Mouse (Mus musculus) T-helper 2 cell (primary cell): ENCODE data around the gene Ehd2.
"Not testable (repeated sequence)": the region's sequence is repeated elsewhere in the genome, so short reads cannot be mapped to it uniquely, and the experiment has no call there.

Experiments used
- in situ Hi-C: fragments of 300-600 bp; cut with MboI, MseI; formaldehyde crosslinking; loops from one replicate; pipeline ENCODE4 v1.15.1; 2025; ENCODE audit warnings: high pct_unique_total_duplicates

Ehd2 gene

DNA sequence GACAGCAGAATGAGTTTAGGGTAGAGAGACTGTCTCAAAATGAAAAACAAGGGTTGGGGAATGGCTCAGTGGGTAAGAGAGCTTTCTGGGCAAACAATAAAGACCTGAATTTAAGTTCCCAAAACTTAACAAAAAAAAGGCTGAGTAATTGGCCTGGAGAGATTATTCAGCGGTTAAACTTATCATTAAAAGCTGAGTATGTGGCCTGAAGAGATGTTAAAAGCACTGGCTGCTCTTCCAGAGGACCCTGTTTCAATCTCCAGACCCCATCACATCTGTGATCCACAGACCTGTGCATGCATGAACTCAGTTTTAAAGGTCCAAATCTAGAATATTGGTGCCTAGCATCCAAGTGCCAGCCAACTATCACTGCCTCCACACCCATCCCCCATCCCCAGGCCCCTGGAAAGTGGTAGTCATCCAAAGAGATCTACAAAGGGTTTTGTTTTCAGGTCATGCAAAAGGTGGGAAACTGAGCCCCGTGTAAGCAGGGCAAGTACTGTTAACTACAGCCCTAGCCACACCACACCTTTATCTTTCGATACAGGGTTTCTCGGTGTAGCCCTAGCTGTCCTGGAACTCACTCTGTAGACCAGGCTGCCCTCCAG is 19.6 kb downstream of the Ehd2 start:
- in situ Hi-C loops, result loop anchor here (25.0 kb wide), 1 partner anchor 940 kb away; the partner anchor contains the start of genes Dact3 and Gng8

DNA sequence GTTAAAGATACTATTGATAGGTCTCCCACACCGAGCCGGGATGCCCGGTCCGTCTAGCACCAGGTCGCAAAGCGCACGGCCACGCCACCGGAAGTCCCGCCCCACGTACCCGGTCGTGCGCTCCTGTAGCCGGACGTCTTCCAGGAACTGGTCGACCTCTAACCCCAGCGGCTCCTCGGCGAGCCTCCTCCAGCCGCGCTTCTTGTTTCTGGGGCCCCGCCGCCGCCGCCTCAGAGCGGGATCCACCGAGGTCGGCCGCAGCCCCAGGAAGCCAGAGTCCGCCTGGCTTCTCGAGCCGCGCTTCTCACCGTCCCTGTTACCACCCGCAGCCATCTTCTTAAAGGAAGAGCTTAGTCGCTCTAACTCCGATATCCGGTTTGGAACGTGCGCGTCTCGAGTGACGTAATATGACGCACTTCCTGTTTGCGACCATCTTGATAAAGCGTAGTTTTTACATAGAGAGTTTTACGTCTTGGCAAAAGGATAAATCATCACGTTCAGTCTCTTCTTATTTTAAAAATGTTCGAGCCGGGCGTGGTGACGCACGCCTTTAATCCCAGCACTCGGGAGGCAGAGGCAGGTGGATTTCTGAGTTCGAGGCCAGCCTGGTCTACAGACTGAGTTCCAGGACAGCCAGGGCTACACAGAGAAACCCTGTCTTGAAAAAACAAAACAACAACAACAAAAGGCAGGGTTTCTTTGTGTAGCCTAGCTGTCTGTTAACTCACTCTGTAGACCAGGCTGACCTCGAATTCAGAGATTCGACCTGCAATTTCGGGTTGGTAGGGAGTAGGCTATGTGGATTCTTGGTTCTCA is 21.4 kb downstream of the Ehd2 start, which contains the start of gene Nop53:
Gene Nop53 (minus strand): TSS at position 354 of the 816 bp plus-strand sequence.
- in situ Hi-C loops, result loop anchor here (25.0 kb wide), 1 partner anchor 941 kb away; the partner anchor contains the start of genes Dact3 and Gng8

DNA sequence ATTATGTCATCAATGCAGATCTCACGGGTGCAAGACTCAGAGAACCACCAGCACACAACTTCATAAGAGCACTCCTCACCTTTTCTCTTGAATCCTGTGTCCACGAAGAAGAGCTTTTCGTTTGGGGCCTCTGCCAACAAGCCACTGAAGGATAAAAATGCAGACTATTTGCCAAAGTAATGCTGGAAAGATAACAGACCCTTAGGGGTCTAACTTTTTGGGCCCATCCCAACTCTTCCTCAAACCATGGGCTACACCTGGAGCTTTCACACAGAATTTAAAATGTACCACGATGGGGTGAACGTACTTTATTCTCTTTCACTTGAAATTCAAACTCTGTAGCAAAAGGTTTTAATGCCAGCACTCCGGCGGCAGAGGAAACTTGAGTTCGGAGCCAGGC is 22.2 kb downstream of the Ehd2 start:
- in situ Hi-C loops, result loop anchor here (25.0 kb wide), 1 partner anchor 942 kb away; the partner anchor contains the start of genes Dact3 and Gng8

DNA sequence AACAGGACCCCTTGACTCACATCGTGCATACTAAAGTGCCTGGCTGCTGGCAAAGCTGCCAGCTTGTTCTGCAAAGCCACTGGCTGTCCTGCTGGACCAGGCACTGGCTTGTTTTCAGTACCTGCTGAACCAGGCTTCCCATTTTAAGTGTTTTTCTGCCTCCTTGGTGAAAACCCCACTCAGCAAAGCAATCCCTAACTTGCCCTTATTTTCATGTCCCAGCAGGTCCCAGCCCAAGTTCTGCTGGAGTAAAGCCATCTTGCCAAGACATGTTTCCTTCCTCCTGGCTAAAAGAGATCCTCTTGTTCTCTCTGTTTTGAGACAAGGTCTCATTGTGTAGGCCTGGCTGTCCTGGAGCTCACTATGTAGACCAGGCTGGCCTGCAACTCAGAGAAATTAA is 23.1 kb downstream of the Ehd2 start:
- in situ Hi-C loops, result loop anchor here (25.0 kb wide), 1 partner anchor 943 kb away; the partner anchor contains the start of genes Dact3 and Gng8

DNA sequence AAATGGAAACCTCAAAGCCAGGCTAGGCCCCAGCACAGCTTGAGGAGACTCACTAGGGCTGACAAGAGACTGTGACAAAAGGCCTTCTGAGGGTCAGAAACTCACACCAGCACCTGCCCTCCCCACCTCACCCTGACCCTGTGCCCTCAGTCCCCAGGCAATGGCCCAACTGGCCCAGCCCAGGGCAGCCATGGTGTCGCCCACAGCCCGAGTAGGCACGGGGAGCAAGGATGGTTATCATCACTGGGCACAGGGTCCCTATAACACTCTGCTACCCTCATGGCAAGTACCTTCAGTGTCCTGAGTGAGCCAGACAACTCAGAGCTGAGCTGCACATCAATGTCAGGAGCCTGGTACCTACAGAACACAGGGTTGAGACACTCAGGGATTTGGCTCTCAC is 28.7 kb downstream of the Ehd2 start:
- in situ Hi-C loops, result loop anchor here (10.0 to 25.0 kb wide), 2 partner anchors 949 to 1116 kb away; partner anchors contain the start of genes Dact3 and Gng8

DNA sequence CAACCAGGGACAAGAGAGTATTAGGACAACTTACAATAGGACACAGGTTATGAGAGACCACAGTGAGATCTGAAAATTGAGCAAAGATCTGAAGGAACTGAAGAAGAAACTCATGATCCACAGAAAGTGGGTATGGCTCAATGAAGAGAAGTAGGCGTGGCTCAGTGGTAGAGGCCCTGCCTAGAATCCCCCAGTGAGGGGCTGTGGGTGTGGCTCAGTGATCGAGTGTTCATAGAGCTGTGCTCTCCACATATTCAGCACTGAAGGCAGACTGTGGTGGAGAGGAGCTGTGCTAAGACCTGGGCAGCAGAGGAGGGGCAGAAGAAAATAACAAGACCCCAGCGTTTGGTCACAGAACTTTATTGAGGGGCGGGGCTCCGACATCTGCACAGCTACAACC is 29.9 kb downstream of the Ehd2 start:
- in situ Hi-C loops, result loop anchor here (10.0 to 25.0 kb wide), 2 partner anchors 950 to 1117 kb away; partner anchors contain the start of genes Dact3 and Gng8

DNA sequence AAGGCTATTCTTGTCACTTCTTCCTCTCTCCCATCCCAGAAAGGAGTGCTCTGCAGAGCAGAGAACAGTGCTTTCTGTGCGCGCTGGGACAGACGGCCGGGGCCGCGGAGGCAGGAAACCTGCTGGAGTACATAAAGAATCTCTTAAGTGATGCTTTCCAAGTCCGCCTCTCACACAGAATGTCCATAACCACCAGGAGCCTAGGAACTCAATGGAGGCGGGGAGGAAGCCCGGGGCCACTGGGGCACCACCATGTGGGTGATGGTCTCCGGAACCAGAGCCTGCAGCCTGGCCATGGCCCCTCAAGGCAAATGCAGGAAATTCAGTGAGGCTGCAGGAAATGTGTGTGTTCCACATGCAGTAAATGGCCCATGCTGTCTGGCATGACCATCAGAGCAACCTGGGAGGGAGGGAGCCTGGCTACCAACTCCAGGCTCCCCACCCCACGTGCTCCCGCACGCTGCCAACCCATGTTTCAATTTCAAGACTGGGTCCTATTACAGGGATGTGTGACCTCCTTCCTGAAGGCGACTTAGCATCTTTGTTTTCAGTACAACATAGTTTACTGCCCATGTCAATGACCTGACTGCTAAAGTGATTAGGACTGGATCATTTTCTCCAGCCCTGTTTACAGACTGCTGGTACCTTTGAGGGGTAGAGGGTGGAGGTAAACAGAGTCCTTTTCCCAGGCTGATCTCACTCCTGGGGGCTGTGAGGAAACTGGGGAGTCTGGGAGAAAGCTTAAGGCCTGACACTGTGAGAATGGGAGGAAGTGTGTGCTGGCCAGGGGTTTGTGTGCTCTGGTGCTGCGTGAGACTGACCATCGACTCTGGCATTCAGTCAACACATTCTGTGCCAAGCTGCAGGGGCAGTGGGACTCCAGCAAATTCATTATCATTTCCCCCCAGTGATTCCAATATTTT is 33.7 kb downstream of the Ehd2 start:
- in situ Hi-C loops, result loop anchor here (5.0 to 25.0 kb wide), 3 partner anchors 39 to 1121 kb away; partner anchors contain the start of genes Dact3 and Gng8

DNA sequence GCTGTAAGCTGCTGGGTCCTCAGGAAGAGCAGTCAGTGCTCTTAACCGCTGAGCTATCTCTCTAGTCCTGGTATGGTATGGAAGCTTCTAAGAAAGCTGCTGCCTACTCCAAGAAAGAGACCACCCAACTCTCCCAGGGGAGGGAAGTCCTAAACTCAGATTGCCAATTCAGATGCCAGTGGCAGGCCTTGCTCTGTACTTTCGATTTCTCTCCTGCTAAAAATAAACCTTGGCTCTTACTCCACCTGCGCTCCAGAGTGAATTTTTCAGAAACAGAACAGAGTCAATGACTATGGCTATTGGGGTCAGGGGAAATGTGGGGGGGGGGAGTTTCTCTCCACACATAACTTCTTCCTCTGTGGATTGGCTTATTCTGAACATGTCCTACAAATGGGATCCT is 35.7 kb downstream of the Ehd2 start:
- in situ Hi-C loops, result loop anchor here (5.0 to 25.0 kb wide), 3 partner anchors 41 to 1123 kb away; partner anchors contain the start of genes Dact3 and Gng8

DNA sequence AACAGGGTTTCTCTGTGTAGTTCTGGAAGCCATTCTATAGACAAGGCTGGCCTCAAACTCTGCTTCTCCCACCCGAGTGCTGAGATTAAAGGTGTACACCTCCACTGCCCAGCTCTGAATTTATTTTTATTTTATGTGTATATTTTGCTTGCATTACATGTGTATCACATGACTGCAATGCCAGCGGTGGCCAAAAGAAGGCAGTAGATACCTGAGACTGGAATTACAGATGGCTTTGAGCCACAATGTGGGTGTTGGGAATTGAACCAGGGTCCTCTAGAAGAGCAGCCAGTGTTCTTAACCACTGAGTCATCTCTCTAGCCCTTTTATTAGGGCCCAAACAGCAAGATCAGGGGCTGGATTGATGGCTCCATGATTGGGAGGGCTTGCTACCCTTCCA is 36.8 kb downstream of the Ehd2 start:
- in situ Hi-C loops, result loop anchor here (5.0 to 25.0 kb wide), 3 partner anchors 42 to 1124 kb away; partner anchors contain the start of genes Dact3 and Gng8

DNA sequence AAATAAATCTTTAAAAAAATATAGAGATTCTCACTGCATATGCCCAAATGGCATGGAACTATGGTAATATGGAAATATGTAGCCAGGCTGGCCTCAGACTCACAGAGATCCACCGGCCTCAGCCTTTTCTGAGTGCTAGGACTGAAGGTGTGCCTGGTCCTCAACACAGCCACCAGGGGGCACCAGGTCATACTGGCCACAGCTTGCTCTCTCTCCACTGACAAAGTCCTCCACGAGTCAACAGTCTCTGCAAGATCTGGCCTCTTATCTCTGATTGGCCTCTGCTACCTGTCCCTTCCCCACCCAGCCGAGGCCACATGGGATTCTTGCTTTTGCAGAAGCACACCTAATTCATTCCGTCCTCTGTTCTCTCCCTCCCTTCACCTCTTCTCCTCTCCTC is 37.5 kb downstream of the Ehd2 start:
- in situ Hi-C loops, result loop anchor here (5.0 to 25.0 kb wide), 3 partner anchors 42 to 1125 kb away; partner anchors contain the start of genes Dact3 and Gng8

DNA sequence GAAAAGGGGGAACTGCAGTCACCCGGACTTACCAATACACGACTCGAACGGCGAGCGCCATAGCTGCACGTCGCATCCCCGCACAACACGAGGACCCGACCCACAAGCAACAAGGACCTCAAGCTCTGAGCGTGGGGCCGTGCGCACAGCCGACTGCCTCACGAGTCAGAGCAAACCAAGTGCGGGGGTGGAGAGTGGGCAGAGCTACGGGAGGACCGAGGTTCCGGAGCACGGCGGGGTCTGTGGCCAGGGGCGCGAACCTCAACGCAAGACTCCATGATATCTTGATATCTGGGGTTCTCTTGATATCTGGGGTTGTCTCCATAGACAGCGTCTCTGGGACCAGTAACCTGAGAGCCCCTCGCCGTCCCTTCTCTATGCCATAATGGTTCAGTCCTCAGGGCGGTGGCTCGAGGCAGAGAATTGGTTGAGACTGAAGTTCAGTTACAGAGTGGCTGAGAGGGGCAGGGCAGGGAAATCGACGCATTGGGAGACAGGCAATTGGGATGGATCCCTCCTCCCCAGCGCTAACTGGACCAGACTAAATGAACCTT is 45.1 kb downstream of the Ehd2 start, which contains the start of gene Selenow:
Gene Selenow (minus strand): TSS at position 183 of the 554 bp plus-strand sequence.
- in situ Hi-C loops, result no loop called here

DNA sequence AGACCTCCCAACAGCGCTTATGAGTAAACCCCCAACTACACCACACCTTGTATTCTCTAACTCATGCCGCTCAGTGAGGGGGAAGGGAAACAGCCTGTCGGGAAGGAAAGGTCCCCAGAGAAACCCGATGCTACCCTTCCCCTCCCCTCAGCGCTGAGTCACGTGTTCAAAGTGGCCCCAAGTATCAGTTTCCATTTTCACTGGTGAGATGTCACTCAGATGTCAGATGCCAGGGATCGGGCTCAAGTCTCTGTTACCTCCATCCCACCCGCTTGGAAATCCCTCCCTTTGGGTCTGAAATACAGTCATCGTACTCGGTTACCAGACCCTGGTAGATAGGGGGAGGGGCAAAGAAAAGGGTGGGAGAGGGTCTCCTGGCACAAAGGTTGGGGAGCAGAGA is 45.6 kb downstream of the Ehd2 start:
- in situ Hi-C loops, result no loop called here

DNA sequence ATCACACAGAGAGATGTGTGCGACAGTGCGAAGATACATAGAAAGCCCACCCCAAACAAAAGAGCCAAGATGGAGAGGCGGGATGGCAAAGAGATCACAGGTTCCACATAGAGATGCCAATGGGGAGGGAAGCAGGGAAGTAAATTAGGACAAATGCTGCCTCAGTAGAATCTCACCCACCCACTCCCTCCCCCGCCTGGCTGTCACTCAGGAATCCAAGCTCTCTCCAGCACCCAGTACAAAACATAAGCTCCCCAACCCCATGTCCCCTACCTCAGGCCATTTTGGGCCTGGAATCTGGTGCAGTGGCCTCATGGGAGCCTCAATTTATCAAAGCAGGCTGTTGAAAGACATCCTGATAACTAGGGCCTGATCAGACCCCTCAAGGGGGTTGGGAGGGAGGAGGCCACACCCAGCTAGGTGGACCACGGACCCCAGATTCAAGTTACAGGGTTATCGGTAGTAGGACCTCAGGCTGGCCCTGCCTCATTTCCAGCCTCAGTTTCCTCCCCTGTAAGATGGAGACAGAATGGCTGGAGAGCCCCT is 46.6 kb downstream of the Ehd2 start:
- in situ Hi-C loops, result no loop called here

DNA sequence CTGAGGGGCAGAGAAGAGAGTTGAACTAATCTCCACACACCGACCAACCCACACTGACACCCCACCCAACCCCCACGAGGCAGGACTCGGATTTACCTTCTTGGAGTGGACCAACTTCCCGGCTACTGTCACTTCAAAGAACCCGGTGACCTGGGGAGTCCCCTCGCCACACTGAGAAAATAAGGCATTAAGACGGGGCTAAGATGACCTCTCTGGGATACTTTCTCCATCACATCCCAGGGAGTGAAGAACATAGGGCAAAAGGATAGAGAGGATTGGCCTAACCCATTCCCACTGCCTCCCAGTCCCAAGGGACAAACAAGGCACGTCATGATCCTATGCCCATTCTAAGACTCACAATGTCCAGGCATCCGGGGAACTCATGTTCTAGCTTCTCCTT is 47.4 kb downstream of the Ehd2 start:
- in situ Hi-C loops, result no loop called here

DNA sequence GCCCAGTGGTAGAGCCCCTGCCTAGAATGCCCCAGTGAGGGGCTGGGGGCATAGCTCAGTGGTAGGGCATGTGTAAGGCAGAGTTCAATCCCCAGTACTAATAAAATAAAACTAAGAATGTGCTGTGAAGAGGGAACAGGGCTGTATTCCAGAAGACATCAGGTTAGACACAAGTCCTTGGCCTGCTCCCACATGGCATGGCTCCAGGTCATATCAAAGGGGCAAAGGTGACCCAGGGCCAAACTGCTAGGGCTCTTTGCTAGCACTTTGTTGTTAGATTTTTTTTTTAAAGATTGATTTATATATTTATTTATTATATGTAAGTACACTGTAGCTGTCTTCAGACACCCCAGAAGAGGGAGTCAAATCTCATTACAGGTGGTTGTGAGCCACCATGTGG is 49.0 kb downstream of the Ehd2 start:
- in situ Hi-C loops, result no loop called here

DNA sequence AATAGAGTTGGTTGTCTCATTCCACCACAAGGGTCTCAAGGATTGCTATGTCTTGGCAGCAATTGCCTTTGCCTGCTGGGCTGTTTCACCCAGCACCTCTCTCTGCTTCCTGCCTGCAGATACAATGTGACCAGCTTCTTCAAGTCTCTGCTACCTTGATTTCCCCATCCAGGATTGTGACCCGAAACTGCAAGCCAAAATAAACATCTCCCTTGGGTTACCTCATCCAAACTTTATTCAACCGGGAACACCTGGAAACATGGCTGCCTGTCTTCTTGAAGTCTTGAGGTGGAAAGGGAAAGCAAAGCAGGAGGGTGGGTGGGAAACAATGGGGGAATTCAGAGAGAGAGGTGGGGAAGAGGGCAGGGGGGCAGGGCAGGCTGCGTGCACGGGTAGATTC is 50.4 kb downstream of the Ehd2 start:
- in situ Hi-C loops, result no loop called here

DNA sequence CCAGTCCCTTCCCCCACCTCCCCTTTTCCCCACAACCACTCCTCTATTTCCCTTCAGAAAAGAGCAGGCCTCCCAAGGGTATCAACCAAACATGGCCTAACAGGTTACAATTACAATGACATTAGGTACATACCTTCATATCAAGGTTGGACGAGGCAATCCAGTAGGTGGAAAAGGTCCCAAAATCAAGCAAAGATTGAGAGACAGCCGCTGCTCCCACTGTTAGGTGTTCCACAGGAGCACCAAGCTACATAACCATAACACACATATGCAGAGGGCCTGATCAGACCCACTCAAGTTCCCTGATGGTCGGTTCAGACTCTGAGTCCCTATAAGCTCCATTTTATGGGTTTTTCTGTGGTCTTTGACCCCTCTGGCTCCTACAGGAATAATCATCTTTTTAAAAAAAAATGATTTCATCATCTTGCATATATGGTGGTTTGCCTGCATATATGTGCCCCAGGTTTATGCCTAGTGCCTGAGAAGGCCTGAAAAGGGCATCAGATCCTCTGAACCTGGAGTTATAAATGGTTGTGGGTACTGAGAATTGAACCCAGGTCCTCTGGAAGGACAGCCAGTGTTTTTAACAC is 51.1 kb downstream of the Ehd2 start:
- in situ Hi-C loops, result no loop called here

DNA sequence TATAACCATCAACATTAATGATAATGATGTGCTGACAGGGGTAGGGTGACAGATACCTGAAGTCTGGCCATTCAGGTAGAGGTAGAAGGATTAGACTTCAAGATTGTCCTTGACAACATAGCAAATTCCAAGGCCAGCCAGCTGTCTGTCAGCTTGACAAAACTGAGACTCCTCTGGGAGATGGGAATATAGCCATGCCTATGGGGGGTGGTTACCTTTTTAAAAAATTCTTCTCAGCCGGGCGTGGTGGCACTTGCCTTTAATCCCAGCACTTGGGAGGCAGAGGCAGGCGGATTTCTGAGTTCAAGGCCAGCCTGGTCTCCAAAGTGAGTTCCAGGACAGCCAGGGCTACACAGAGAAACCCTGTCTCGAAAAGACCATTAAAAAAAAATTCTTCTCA is 51.7 kb downstream of the Ehd2 start:
- in situ Hi-C loops, result not testable (repeated sequence)

DNA sequence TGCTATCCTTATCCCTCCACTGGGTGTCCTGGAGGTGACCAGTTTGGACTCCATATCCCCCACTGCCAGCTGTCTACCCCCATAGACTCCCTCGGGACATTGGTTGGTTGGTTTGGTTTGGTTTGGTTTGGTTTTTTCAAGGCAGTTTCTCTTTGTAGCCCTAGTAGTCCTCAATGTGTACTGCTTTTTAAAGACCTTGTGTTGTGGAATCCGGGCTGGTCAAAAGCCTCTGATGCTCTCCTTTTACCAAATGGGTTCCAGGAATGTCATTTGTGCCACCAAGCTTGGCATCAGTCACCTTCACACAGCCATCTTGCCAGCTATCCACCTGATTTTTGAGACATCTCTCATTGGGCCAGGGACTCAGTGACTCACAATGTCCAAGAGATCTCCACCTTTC is 52.6 kb downstream of the Ehd2 start:
- in situ Hi-C loops, result no loop called here

DNA sequence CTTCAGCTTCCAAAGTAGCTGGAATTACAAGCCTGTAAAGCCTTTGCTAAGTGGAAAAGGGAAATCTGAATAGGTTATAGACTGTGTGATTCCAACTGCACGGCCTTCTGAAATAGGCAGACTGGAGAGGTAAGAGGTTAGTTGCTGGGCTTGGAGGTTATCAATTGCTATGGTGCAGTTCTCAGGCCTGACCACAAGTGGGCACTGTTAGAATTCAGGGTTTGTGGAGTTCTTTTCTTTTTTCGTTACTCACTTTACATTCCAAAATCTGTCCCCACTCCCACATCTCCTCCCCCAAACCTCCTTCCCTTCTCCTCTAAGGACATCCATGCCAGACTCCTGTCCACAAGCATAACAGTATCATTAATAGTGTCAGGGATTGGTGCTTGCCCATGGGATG is 53.1 kb downstream of the Ehd2 start:
- in situ Hi-C loops, result no loop called here
